8 mouse cellular contexts compared by ENCODE assay signal in the genomic region with DNA sequence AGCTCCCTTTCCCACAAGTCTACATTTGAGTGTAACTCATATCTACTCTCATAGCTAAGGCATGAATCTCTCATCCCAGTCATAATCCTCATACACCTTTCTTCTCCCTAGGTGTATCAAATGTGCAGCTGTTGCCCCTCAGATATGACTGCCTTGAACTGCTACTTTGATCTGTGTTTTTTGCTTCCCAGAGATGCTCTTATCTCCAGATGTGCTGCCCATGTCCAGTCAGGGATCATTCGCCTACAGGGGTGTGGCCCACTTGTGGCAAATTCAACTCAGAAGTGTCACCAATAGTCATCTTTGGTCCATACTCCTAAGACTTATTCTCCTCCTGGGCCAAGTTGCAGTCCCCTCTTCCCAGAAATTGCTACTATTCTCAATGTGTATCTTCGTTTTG. TPM values are rescaled to one million over a fixed set of nuclear protein-coding genes. Genes with fewer than 3 reads are reported as not detected.
A peak's percentile ranks its signal among the peaks of the same experiment; 100 is the strongest.
DNase-seq lines count a peak whose midpoint lies in the region; ATAC-seq and TF ChIP-seq lines count a peak whose summit lies in the region.

No protein-coding gene starts in this region.

- H3K27me3 ChIP-seq in kidney, postnatal 0 days (ENCODE audit: insufficient read depth, low read length), result no peaks in the 10 kb centered on the region
- H3K27me3 ChIP-seq in embryonic facial prominence, embryonic 11.5 days (ENCODE audit: control insufficient read depth, insufficient read depth, low read length), result no peaks in the 10 kb centered on the region
- no peaks in the 10 kb centered on the region for H3K27me3 ChIP-seq in intestine, embryonic 14.5 days (replicated peaks; ENCODE audit: control insufficient read depth, insufficient read depth, low read length)
- H3K27me3 ChIP-seq in midbrain, postnatal 0 days (ENCODE audit: insufficient read depth, low read length), result no peaks in the 10 kb centered on the region

- 0 out of 2 replicates have a peak, but pooled peaks cover 10% of the 10 kb centered on the region for H3K36me3 ChIP-seq in kidney, postnatal 0 days (ENCODE audit: insufficient read depth, low read length)
- H3K36me3 ChIP-seq in embryonic facial prominence, embryonic 11.5 days (replicated peaks; ENCODE audit: control insufficient read depth, insufficient read depth, low read depth, low read length), result peaks cover 3% of the 10 kb centered on the region
- peaks cover 46% of the 10 kb centered on the region for H3K36me3 ChIP-seq in intestine, embryonic 14.5 days (ENCODE audit: control insufficient read depth, insufficient read depth, low read length)
- H3K36me3 ChIP-seq in midbrain, postnatal 0 days (ENCODE audit: insufficient read depth, low read length), result peaks cover 13% of the 10 kb centered on the region; the same call in 1 of the 2 replicates

- no peak for TF ChIP-seq CTCF in kidney, postnatal 0 days (IDR thresholded peaks at IDR 0.05; ENCODE audit: low read depth)
- TF ChIP-seq CTCF in midbrain, postnatal 0 days (IDR thresholded peaks at IDR 0.05), result no peak

- no peak for ATAC-seq in kidney, postnatal 0 days (replicated peaks; ENCODE audit: low FRiP score, low read depth)
- no peak for ATAC-seq in embryonic facial prominence, embryonic 11.5 days (replicated peaks; ENCODE audit: insufficient number of reproducible peaks, low FRiP score, low TSS enrichment, low read depth)
- no peak for ATAC-seq in intestine, embryonic 14.5 days (replicated peaks; ENCODE audit: low FRiP score, low TSS enrichment, low read depth)
- ATAC-seq in midbrain, postnatal 0 days (ENCODE audit: low FRiP score), result peak; percentile 3; the same call in 1 of the 2 replicates

- no peak for DNase-seq in kidney, postnatal 0 days (ENCODE audit: low spot score)
- no peak for DNase-seq in kidney, adult 9 months
- no peak for DNase-seq in embryonic facial prominence, embryonic 11.5 days (ENCODE audit: low spot score)
- no peak for DNase-seq in intestine, embryonic 14.5 days (ENCODE audit: low spot score)
- DNase-seq in midbrain, postnatal 0 days (ENCODE audit: low spot score), result no peak
- no peak for DNase-seq in cerebellum, adult 11 months
- no peak for DNase-seq in kidney, postnatal 10 days
- DNase-seq in gastrocnemius, adult 18-20 months (ENCODE audit: low spot score), result no peak

- H3K4me3 ChIP-seq in kidney, postnatal 0 days (replicated peaks; ENCODE audit: low read depth, low read length), result peak overlapping the region; percentile 62
- peak overlapping the region; percentile 57 for H3K4me3 ChIP-seq in embryonic facial prominence, embryonic 11.5 days (ENCODE audit: low read depth, low read length)
- H3K4me3 ChIP-seq in intestine, embryonic 14.5 days (ENCODE audit: low read depth, low read length), result peak overlapping the region; percentile 49
- H3K4me3 ChIP-seq in midbrain, postnatal 0 days (ENCODE audit: low read depth, low read length), result peak overlapping the region; percentile 62

- peak overlapping the region; percentile 72 for H3K9ac ChIP-seq in kidney, postnatal 0 days (ENCODE audit: low read depth, low read length)
- H3K9ac ChIP-seq in embryonic facial prominence, embryonic 11.5 days (replicated peaks; ENCODE audit: low read length), result peak overlapping the region; percentile 76
- peak overlapping the region; percentile 72 for H3K9ac ChIP-seq in intestine, embryonic 14.5 days (ENCODE audit: low read length)
- H3K9ac ChIP-seq in midbrain, postnatal 0 days (replicated peaks; ENCODE audit: low read length, poor library complexity, severe bottlenecking), result peak overlapping the region; percentile 81

- H3K9me3 ChIP-seq in kidney, postnatal 0 days (replicated peaks; ENCODE audit: low read length), result no peaks in the 10 kb centered on the region
- no peaks in the 10 kb centered on the region for H3K9me3 ChIP-seq in embryonic facial prominence, embryonic 11.5 days (replicated peaks; ENCODE audit: control insufficient read depth, low read length)
- H3K9me3 ChIP-seq in intestine, embryonic 14.5 days (ENCODE audit: control insufficient read depth, low read length), result no peaks in the 10 kb centered on the region
- no peaks in the 10 kb centered on the region for H3K9me3 ChIP-seq in midbrain, postnatal 0 days (ENCODE audit: low read length)

- peak overlapping the region; percentile 77 for H3K27ac ChIP-seq in kidney, postnatal 0 days
- H3K27ac ChIP-seq in embryonic facial prominence, embryonic 11.5 days (replicated peaks; ENCODE audit: low read depth, low read length), result no peak overlapping the region
- peak overlapping the region; percentile 68; the same call in 1 of the 2 replicates for H3K27ac ChIP-seq in intestine, embryonic 14.5 days (ENCODE audit: low read depth)
- peak overlapping the region; percentile 85 for H3K27ac ChIP-seq in midbrain, postnatal 0 days (ENCODE audit: low read depth, low read length)

- H3K4me1 ChIP-seq in kidney, postnatal 0 days (replicated peaks; ENCODE audit: insufficient read depth, low read length), result no peaks in the 10 kb centered on the region
- no peaks in the 10 kb centered on the region for H3K4me1 ChIP-seq in embryonic facial prominence, embryonic 11.5 days (ENCODE audit: control insufficient read depth, insufficient read depth, low read length)
- 0 out of 2 replicates have a peak, but pooled peaks cover 4% of the 10 kb centered on the region for H3K4me1 ChIP-seq in intestine, embryonic 14.5 days (replicated peaks; ENCODE audit: control insufficient read depth, insufficient read depth, low read length)
- peaks cover 7% of the 10 kb centered on the region for H3K4me1 ChIP-seq in midbrain, postnatal 0 days (ENCODE audit: insufficient read depth, low read length)

- 23% methylated on average over 2 of the region's 2 CpGs for WGBS in kidney, postnatal 0 days
- 32% methylated on average over 2 of the region's 2 CpGs for WGBS in embryonic facial prominence, embryonic 11.5 days
- WGBS in intestine, embryonic 14.5 days, result 37% methylated on average over 2 of the region's 2 CpGs
- WGBS in midbrain, postnatal 0 days, result 34% methylated on average over 2 of the region's 2 CpGs

- peak overlapping the region; percentile 58 for H3K4me2 ChIP-seq in kidney, postnatal 0 days (ENCODE audit: low read length)
- peak overlapping the region; percentile 46 for H3K4me2 ChIP-seq in embryonic facial prominence, embryonic 11.5 days (ENCODE audit: low read depth, low read length)
- H3K4me2 ChIP-seq in intestine, embryonic 14.5 days (ENCODE audit: low read length), result peak overlapping the region; percentile 73
- H3K4me2 ChIP-seq in midbrain, postnatal 0 days (ENCODE audit: low read depth, low read length, poor library complexity, severe bottlenecking), result peak overlapping the region; percentile 66

RNA-seq across cellular contexts. Expression of gene Zswim9, which starts 0.7 kb away (rescaled TPM):
- polyA plus RNA-seq in kidney, postnatal 0 days (2015; fragmentation: Nextera tagmentation; extraction: Ambion mirVana), result 5.0 and 5.1 TPM in 2 replicates
- polyA plus RNA-seq in embryonic facial prominence, embryonic 11.5 days (2014; fragmentation: Nextera tagmentation; extraction: Ambion mirVana), result 5.0 and 5.1 TPM in 2 replicates
- polyA plus RNA-seq in intestine, embryonic 14.5 days (2014; fragmentation: Nextera tagmentation; extraction: Ambion mirVana), result 4.7 and 6.0 TPM in 2 replicates
- total RNA-seq in midbrain, postnatal 0 days (2014; rRNA removed), result 10.9 and 11.5 TPM in 2 replicates
- polyA plus RNA-seq in midbrain, postnatal 0 days (2015; fragmentation: Nextera tagmentation; extraction: Ambion mirVana), result 6.6 and 8.1 TPM in 2 replicates
- 10 to 100 TPM; 13.6 to 14.7 TPM for total RNA-seq in gastrocnemius, adult 18-20 months (2021)

RNA-seq across cellular contexts. Expression of gene Lig1, which starts 0.8 kb away (rescaled TPM):
- polyA plus RNA-seq in kidney, postnatal 0 days (2015; fragmentation: Nextera tagmentation; extraction: Ambion mirVana), result 49.8 and 61.7 TPM in 2 replicates
- polyA plus RNA-seq in embryonic facial prominence, embryonic 11.5 days (2014; fragmentation: Nextera tagmentation; extraction: Ambion mirVana), result 147 and 150 TPM in 2 replicates
- 110 and 115 TPM in 2 replicates for polyA plus RNA-seq in intestine, embryonic 14.5 days (2014; fragmentation: Nextera tagmentation; extraction: Ambion mirVana)
- 14.3 and 15.9 TPM in 2 replicates for total RNA-seq in midbrain, postnatal 0 days (2014; rRNA removed)
- polyA plus RNA-seq in midbrain, postnatal 0 days (2015; fragmentation: Nextera tagmentation; extraction: Ambion mirVana), result 33.7 and 35.3 TPM in 2 replicates
- total RNA-seq in gastrocnemius, adult 18-20 months (2021), result 1 to 10 TPM in 1 of 2 experiments, under 1 TPM in 1; 0.91 to 1.4 TPM

RNA-seq across cellular contexts. Expression of gene Pla2g4c, which starts 46.6 kb away (rescaled TPM):
- polyA plus RNA-seq in kidney, postnatal 0 days (2015; fragmentation: Nextera tagmentation; extraction: Ambion mirVana), result 0.12 and 0.17 TPM in 2 replicates
- polyA plus RNA-seq in embryonic facial prominence, embryonic 11.5 days (2014; fragmentation: Nextera tagmentation; extraction: Ambion mirVana), result 1.1 and 1.6 TPM in 2 replicates
- polyA plus RNA-seq in intestine, embryonic 14.5 days (2014; fragmentation: Nextera tagmentation; extraction: Ambion mirVana), result 0.97 and 1.0 TPM in 2 replicates
- 0.16 and 0.61 TPM in 2 replicates for total RNA-seq in midbrain, postnatal 0 days (2014; rRNA removed)
- polyA plus RNA-seq in midbrain, postnatal 0 days (2015; fragmentation: Nextera tagmentation; extraction: Ambion mirVana), result 0.27 and 0.32 TPM in 2 replicates
- total RNA-seq in gastrocnemius, adult 18-20 months (2021), result not detected
